Comparison of ENCODE assay signal across 9 mouse cellular contexts in the genomic region with DNA sequence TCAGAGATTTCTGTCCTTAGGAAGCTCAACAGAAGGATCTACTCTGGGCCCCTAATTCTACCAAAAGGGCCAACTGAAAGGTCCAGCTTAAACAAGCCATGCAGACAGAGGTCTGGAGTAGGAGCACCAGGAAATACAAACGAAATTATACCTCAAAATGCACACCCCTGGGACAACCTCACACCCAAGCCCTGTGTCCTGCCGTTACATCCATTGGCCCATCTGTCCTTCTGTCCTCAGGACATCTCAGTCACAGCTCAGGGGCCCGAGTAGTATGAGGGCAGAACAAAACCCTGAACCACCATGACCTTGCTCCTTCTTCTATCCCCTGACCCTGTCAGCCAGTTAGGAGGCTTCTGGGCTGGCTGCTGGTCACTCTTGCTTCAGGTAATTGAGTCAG. TPM values are rescaled to one million over a fixed set of nuclear protein-coding genes. Genes with fewer than 3 reads are reported as not detected.
A peak's percentile ranks its signal among the peaks of the same experiment; 100 is the strongest.
DNase-seq lines count a peak whose midpoint lies in the region; ATAC-seq lines count a peak whose summit lies in the region.
"Had no signal": no experiment of that assay in that cellular context is flagged by ENCODE, and none has a peak within 500 bp of the region (broad histone marks: within the 10 kb centered on the region; RNA-seq: fewer than 3 reads in every experiment).

No protein-coding gene starts in this region.

- H3K27me3 ChIP-seq in heart, embryonic 12.5 days (replicated peaks): peaks cover 68% of the 10 kb centered on the region
- peaks cover 21% of the 10 kb centered on the region for H3K27me3 ChIP-seq in embryonic facial prominence, embryonic 11.5 days (ENCODE audit: control insufficient read depth, insufficient read depth, low read length)
- peaks cover 89% of the 10 kb centered on the region for H3K27me3 ChIP-seq in hindbrain, embryonic 14.5 days (ENCODE audit: control insufficient read depth, insufficient read depth, low read length)
- H3K27me3 ChIP-seq in midbrain, embryonic 13.5 days: peaks cover 91% of the 10 kb centered on the region

- peaks cover 52% of the 10 kb centered on the region for H3K4me1 ChIP-seq in heart, embryonic 12.5 days (replicated peaks)
- peaks cover 8% of the 10 kb centered on the region for H3K4me1 ChIP-seq in embryonic facial prominence, embryonic 11.5 days (ENCODE audit: control insufficient read depth, insufficient read depth, low read length)
- H3K4me1 ChIP-seq in hindbrain, embryonic 14.5 days (replicated peaks; ENCODE audit: control insufficient read depth, insufficient read depth, low read length): peaks cover 12% of the 10 kb centered on the region; the same call in 1 of the 2 replicates
- peaks cover 65% of the 10 kb centered on the region for H3K4me1 ChIP-seq in midbrain, embryonic 13.5 days (replicated peaks)

- no peaks in the 10 kb centered on the region for H3K36me3 ChIP-seq in heart, embryonic 12.5 days
- no peaks in the 10 kb centered on the region for H3K36me3 ChIP-seq in embryonic facial prominence, embryonic 11.5 days (replicated peaks; ENCODE audit: control insufficient read depth, insufficient read depth, low read depth, low read length)
- H3K36me3 ChIP-seq in hindbrain, embryonic 14.5 days (replicated peaks; ENCODE audit: control insufficient read depth, insufficient read depth): no peaks in the 10 kb centered on the region
- H3K36me3 ChIP-seq in midbrain, embryonic 13.5 days: no peaks in the 10 kb centered on the region

- peak overlapping the region; percentile 80 for H3K4me2 ChIP-seq in heart, embryonic 12.5 days
- peak overlapping the region; percentile 96 for H3K4me2 ChIP-seq in embryonic facial prominence, embryonic 11.5 days (ENCODE audit: low read depth, low read length)
- H3K4me2 ChIP-seq in hindbrain, embryonic 14.5 days (replicated peaks): peak overlapping the region; percentile 57
- peak overlapping the region; percentile 76 for H3K4me2 ChIP-seq in midbrain, embryonic 13.5 days (replicated peaks)

- H3K4me3 ChIP-seq in heart, embryonic 12.5 days: peak overlapping the region; percentile 75
- peak overlapping the region; percentile 79 for H3K4me3 ChIP-seq in embryonic facial prominence, embryonic 11.5 days (ENCODE audit: low read depth, low read length)
- H3K4me3 ChIP-seq in hindbrain, embryonic 14.5 days (replicated peaks; ENCODE audit: low read length): peak overlapping the region; percentile 43
- H3K4me3 ChIP-seq in midbrain, embryonic 13.5 days (replicated peaks): peak overlapping the region; percentile 50

- 34% methylated on average over 3 of the region's 3 CpGs for WGBS in heart, embryonic 12.5 days
- 30% methylated on average over 3 of the region's 3 CpGs for WGBS in embryonic facial prominence, embryonic 11.5 days
- 34% methylated on average over 3 of the region's 3 CpGs for WGBS in hindbrain, embryonic 14.5 days
- WGBS in midbrain, embryonic 13.5 days: 37% methylated on average over 3 of the region's 3 CpGs

- DNase-seq in heart, postnatal 10 days: no peak
- no peak for DNase-seq in embryonic facial prominence, embryonic 11.5 days (ENCODE audit: low spot score)
- DNase-seq in hindbrain, embryonic 14.5 days (ENCODE audit: low spot score): no peak
- no peak for DNase-seq in MN1 (ENCODE audit: low spot score)
- no peak for DNase-seq in urinary bladder, postnatal 4 days (ENCODE audit: low spot score in 2 of 2)
- no peak for DNase-seq in thymus, postnatal 0 days (ENCODE audit: low spot score)

- no peak for ATAC-seq in heart, embryonic 12.5 days (ENCODE audit: insufficient number of reproducible peaks, low FRiP score)
- no peak for ATAC-seq in embryonic facial prominence, embryonic 11.5 days (replicated peaks; ENCODE audit: insufficient number of reproducible peaks, low FRiP score, low TSS enrichment, low read depth)
- no peak for ATAC-seq in hindbrain, embryonic 14.5 days (ENCODE audit: low FRiP score)
- ATAC-seq in midbrain, embryonic 13.5 days: no peak

- no peak overlapping the region for H3K27ac ChIP-seq in heart, embryonic 12.5 days (ENCODE audit: poor library complexity, severe bottlenecking)
- H3K27ac ChIP-seq in embryonic facial prominence, embryonic 11.5 days (replicated peaks; ENCODE audit: low read depth, low read length): no peak overlapping the region
- peak overlapping the region; percentile 16; the same call in 1 of the 2 replicates for H3K27ac ChIP-seq in hindbrain, embryonic 14.5 days
- no peak overlapping the region for H3K27ac ChIP-seq in midbrain, embryonic 13.5 days

- intact Hi-C loops in heart, postnatal 10 days (cut with DNase I): loop anchor here (2.0 to 5.0 kb wide), 2 partner anchors 52 to 303 kb away; no protein-coding TSS in a partner anchor

- H3K9me3 ChIP-seq in heart, embryonic 12.5 days (replicated peaks): no peaks in the 10 kb centered on the region
- no peaks in the 10 kb centered on the region for H3K9me3 ChIP-seq in embryonic facial prominence, embryonic 11.5 days (replicated peaks; ENCODE audit: control insufficient read depth, low read length)
- no peaks in the 10 kb centered on the region for H3K9me3 ChIP-seq in hindbrain, embryonic 14.5 days (ENCODE audit: control insufficient read depth, low read length)
- H3K9me3 ChIP-seq in midbrain, embryonic 13.5 days: no peaks in the 10 kb centered on the region

- H3K9ac ChIP-seq in heart, embryonic 12.5 days: peak overlapping the region; percentile 90
- peak overlapping the region; percentile 94 for H3K9ac ChIP-seq in embryonic facial prominence, embryonic 11.5 days (replicated peaks; ENCODE audit: low read length)
- H3K9ac ChIP-seq in hindbrain, embryonic 14.5 days: peak overlapping the region; percentile 63; the same call in 1 of the 2 replicates
- no peak overlapping the region; the same call in 1 of the 2 replicates for H3K9ac ChIP-seq in midbrain, embryonic 13.5 days (replicated peaks)

RNA-seq across cellular contexts. Expression of gene Prdm16, which starts 2.7 kb away (rescaled TPM):
- 21.8 and 23.0 TPM in 2 replicates for polyA plus RNA-seq in heart, embryonic 12.5 days (2016; fragmentation: Nextera tagmentation; extraction: Ambion mirVana)
- 10 to 100 TPM; 20.7 to 22.2 TPM for total RNA-seq in heart, postnatal 10 days (2021)
- 22.3 and 28.3 TPM in 2 replicates for polyA plus RNA-seq in embryonic facial prominence, embryonic 11.5 days (2014; fragmentation: Nextera tagmentation; extraction: Ambion mirVana)
- polyA plus RNA-seq in hindbrain, embryonic 14.5 days (2014; fragmentation: Nextera tagmentation; extraction: Ambion mirVana): 13.2 and 15.6 TPM in 2 replicates
- polyA plus RNA-seq in midbrain, embryonic 13.5 days (2015; fragmentation: Nextera tagmentation; extraction: Ambion mirVana): 8.7 and 12.5 TPM in 2 replicates
- 6.6 and 7.6 TPM in 2 replicates for polyA plus RNA-seq in thymus, postnatal 0 days (2015; fragmentation: Nextera tagmentation; extraction: Ambion mirVana)

RNA-seq across cellular contexts. Expression of gene Actrt2, which starts 33.7 kb away (rescaled TPM):
- not detected in 2 replicates for polyA plus RNA-seq in heart, embryonic 12.5 days (2016; fragmentation: Nextera tagmentation; extraction: Ambion mirVana)
- not detected for total RNA-seq in heart, postnatal 10 days (2021)
- not detected in 2 replicates for polyA plus RNA-seq in embryonic facial prominence, embryonic 11.5 days (2014; fragmentation: Nextera tagmentation; extraction: Ambion mirVana)
- polyA plus RNA-seq in hindbrain, embryonic 14.5 days (2014; fragmentation: Nextera tagmentation; extraction: Ambion mirVana): not detected in 2 replicates
- not detected in 2 replicates for polyA plus RNA-seq in midbrain, embryonic 13.5 days (2015; fragmentation: Nextera tagmentation; extraction: Ambion mirVana)
- not detected in 2 replicates for polyA plus RNA-seq in thymus, postnatal 0 days (2015; fragmentation: Nextera tagmentation; extraction: Ambion mirVana)
- total RNA-seq: left cerebral cortex, postnatal 14 days had no signal
